Mouse (Mus musculus) layer of hippocampus, postnatal 25 days (tissue): Measurements from ENCODE around the gene Capn8. TPM values are rescaled to one million over a fixed set of nuclear protein-coding genes. Genes with fewer than 3 reads are reported as not detected.
A peak's percentile ranks its signal among the peaks of the same experiment; 100 is the strongest.

ENCODE experiments used
- DNase-seq, 2 experiments: peaks; one replicate each; pipeline ENCODE4 v3.0.0; 2022; ENCODE audit warnings: mixed read lengths in 2 of 2, low spot score in 1 of 2; ENCODE audit errors: extremely low spot score in 1 of 2
- total RNA-seq, 2 experiments: library from RNA; stranded (reverse); gene quantifications; 2 replicates each; pipeline ENCODE4 v1.2.3; 2021

The Capn8 gene
- not detected for total RNA-seq

DNA sequence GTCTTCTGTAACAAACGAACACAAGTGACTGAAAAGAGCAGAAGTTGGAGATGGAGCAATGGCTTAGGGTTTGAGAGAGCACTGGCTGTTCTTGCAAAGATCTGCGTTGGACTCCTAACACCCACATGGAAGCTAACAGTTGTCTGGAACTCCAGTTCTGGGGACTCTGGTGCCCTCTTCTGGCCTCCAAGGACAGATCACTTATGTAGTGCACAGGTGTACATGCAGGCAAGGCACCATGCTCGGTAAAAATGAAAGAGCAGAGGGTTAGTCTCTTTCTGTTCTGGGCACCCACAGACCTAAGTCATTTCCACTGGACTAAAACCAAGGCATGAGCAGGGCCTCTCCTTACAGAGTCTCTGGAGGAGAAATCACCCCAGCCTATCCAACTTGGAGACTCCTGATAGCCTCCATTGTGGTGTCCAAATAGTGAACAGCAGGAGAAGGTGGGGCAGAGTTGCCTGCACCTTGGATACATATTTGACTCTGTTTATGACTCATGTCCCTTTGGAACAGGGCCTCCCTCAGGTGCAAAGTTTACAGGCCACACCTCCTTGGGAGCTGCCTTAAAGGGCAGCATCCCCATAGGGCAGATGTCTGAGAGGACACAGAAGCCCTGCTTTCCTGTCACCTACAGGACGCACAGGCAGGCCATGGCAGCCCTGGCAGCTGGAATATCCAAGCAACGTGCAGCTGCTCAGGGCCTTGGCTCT lies at the start of gene Capn8:
Capn8 (plus strand) TSS at position 600 of the 713 bp plus-strand sequence.
- DNase-seq: no peak

DNA sequence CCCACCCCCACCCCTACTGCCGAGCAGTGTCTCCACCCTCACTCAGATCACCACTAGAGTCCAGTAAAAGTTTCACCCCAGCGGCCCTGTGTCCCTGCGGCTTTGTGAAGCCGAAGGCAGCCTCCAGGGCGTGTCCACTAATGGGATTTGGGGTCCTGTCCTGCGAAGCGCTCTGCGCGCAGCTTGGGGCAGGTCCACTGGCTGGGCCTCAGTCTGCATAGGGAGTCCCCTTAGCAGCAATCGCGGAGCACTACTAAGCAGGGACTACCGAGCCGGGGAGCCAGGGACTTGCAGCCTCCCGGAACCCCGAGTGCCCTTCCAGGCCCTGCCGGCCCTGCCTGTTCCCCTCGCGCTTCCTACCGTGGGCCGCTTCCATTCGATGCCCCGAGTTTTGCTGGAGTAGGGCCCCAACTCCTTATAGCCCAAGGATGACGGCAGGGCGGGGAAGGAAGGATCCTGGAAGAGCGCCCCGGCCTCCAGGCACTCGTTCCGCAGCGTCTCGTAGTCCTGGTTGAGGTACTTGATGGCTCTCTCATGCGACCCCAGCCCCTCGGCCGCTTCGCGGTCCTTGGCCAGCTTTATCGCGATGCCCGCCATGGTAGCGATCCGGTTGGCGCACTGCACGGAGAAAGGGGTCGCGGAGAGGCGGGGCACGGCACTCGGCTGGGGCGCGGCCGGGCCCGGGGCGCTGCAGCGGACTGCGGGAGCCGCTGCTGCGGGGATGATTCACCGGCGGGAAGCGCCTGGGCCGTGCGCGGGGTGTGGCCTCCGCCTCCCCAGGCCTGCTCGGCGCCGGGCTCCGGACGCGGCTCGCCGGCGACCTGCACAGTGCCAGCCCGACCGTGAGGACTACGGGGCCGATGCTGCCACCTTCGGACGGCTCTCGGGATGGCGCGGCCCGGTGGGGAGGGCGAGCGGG lies 47.8 kb upstream of the Capn8 start, which contains the start of gene Capn2:
Capn2 (minus strand) TSS at position 851 of the 919 bp plus-strand sequence.
- DNase-seq: peak; percentile 68 to 76

DNA sequence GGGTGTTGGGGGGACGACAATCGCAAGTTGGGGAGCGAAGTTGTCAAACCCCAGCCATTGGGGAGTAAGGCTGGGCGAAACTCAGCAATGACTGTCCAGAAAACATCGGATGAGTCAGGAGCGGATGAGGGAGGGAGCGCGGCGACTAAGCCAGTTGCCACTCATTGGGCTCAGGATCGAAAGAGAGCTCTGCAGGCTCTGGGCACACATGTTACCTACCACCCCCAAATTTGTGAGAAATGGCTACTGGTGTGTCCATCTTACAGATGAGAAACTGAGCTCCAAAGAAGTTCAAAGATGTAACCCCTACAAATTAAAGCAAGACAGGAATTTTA lies 47.2 kb upstream of the Capn8 start:
- DNase-seq: no peak

- DNase-seq: no peak
These were observed 46.6 kb upstream of the Capn8 start for GRCm38 (mm10) chr1:182518143-182518680.

DNA sequence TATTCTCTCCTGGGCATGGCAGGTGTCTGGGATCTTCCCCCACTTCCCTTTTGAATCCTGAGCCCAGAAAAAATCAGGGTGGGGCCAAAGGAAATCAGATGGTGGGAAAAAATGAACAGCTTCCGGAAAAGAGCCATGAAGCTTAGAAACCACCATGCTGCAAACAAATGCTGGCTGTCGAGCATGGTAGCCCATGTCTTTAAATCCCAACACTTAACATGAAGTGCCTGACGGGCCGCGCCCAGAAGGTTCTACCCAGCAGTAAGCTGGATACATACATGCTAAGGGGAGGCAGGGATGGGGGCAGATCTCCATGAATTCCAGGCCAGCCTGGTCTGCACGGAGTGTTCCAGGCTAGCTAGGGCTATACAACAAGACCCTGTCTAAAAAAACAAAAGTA lies 46.0 kb upstream of the Capn8 start:
- DNase-seq: no peak

- DNase-seq: no peak
These were observed 45.5 kb upstream of the Capn8 start for GRCm38 (mm10) chr1:182519341-182519740.

DNA sequence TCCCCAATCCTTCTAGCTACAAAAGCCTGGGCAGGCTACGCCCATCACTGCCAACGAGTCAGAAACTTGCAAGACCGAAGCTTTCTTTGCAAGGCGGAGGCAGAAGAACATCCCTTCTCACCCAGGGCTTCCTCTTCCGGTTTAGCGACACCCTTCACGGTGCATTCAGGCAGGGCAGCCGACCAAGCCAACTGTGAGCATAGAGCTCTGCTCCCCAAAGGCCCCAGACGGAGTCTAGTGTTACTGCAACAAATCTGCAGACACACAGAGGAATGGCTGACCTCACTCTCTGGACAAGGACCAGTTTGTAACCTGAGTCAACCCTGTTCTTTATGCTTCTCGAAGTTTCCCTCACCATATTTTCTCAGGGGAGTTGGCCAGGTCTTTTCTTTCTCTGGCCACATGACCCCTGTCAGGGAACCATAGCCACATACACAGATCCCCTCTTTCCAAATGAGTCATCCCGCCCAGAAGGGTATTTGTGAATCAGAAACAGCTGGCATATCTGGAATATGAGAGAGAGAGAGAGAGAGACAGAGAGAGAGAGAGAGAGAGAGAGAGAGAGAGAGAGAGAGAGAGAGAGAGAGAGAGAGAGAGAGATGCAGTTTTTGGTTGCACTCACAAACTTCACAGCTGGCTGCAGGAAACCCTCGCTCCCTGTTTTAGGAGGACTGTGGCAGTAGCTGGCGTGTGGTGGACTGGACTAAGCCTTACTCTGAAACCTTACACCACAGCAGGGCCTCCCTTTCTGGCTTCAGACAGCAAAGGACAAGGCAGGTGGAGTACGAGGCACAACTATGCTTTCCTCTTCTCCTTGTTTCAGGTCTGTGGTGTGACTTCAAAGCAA lies 44.5 kb upstream of the Capn8 start:
- DNase-seq: no peak

DNA sequence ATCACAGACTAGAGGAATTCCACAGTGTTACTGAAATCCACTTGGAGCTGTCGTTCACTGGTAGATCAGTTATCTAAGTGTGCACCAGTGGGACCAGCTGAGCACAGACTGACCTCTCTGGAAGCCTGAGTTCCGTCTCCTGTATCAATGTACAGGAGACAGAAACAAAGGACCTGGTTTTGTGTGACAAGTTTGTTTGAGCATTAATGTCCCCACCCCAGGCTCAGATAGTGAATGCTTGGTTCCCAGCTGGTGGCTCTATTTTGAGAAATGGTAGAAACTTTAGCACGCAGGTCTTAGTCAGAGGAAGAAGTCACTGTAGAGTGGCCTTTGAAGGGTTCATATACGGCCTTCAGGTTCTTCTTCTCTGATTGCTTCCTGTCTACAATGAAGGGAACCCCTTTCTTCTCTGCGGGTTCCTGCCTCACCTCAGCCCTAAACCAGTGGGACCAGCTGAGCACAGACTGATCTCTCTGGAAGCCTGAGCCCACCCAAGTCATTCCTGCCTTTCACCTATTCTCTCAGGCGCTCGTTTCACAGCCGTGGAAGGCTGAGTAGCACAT lies 43.8 kb upstream of the Capn8 start:
- no peak for DNase-seq

- DNase-seq: no peak
These were observed 41.8 kb upstream of the Capn8 start for GRCm38 (mm10) chr1:182522961-182523360.

DNA sequence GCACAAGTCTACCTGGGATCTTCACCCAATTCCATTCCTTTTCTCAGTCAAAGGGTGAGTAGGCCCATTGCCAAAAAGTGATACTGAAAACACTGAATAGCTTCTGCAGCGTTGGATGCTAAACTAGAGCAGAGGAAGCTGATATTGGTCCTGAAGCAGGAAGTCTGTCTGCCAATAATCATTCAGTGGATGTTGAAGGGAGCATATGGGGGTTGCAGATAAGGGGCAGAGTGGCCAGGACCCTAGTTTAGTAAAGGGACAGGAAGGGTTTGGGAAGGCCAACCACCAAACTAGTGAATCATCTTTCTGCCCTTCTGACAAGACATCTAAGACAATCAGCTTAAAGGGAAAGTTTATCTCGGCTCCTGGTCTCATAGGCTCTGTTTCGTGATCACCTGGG lies 41.1 kb upstream of the Capn8 start:
- DNase-seq: no peak

DNA sequence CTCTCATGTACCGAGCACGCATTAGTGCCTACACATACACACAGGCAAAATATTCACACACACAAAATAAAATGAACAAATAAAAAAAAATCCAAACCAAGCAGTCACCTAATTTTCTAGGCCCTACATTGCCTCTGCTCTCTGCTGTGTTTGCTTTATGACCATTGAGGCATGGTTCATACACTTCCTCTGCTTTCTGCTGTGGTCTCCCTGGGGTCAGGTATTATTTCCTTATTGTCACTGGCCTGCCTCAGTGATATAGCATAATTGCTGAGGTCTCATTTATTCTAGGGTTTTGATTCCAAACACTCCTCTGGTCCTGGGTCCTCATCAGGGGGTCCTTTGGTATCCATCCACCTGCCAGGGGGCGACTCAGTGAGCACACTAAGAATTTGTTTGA lies 39.2 kb upstream of the Capn8 start:
- no peak for DNase-seq

- DNase-seq: no peak
These were observed 37.5 kb upstream of the Capn8 start for GRCm38 (mm10) chr1:182527261-182527766.

DNA sequence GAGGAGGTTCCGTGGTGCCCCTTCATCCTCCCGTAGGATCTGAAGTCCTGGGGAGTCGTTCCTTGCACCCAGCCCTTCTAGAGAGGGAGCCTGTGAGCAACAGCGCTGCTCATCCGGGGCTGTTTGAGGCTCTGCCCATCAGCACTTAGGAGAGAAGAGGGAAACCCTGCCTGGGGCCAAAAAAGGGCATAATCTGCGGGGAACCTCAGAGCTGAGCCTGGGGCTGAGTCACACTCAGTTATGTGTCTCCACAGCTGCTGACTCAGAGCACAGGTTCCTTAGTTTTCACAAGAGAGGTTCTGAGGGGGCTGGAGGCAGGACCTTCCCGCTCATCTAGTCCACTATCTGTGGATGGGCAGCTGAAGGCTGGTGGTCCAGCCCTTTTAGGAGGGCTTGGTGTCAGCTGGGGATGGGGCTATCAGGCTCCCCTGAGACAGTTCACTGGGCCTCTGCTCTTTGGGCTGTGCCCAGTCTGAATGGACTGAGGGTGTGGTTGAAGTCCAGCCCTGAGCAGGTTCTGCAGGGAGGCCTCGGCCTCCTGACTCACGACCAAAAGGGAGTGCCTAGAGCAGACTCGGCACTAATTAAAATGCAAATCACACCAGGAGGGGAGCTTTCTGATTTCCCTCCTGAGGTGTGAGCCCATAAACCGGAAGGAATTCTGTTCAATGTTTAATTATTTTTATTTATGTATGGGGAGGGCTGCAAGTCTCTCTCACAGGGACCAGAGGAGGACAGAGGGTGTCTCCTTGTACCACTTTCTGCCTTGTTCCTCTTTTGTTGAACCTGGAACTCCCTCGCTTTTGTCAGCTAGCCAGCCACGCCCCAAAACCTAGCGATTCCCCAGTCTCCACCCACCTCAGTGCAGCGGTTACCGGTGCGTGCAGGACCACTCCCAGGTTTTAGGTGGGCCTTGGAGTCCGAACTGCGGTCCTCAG lies 36.6 kb upstream of the Capn8 start:
- no peak for DNase-seq

- no peak for DNase-seq
These were observed 31.2 kb upstream of the Capn8 start for GRCm38 (mm10) chr1:182533583-182533982.

GRCm38 (mm10) chr1:182535080-182535481 lies 29.7 kb upstream of the Capn8 start:
- no peak for DNase-seq

DNA sequence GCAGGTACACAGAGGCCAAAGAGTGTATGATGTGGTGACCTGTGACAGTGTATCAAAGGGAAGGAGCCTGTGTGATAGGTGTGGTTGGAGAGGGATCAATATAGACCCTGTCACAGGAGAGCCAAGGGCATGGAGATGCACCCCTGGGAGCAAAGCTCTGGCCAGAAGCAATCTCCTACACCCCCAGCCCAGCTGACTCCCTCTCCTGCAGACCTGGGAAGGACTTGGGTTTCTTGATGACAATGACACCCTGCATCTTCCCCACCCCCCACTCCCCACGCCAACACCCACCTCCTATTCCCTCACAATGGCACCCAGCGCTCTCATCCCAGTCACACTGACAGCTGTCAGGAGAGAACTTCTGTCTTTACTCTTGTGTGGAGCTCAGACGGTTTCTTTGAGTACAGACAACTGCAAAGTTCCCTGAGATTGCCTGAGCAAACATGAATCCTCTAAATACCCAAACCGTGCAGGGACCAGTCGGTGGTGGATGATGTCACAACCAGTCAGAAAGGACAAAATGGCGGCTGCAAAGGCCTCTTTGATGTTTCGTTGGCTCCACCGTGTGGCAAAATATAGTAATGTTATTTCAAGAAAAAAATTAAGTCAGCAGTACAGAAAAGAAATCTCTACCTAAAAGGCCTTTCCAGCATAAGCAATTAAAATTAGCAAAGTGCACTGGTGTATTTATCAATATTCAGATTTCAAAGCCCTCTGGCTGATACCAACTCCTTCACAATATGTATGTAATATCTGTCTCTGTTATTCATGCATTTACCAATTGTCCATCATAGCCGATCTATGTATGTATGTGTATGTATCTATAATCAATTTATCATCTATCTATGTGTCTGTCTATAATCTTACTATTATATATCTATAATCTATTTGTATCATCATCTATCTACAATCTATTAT lies 25.5 kb upstream of the Capn8 start:
- DNase-seq: peak; percentile 33 to 64

DNA sequence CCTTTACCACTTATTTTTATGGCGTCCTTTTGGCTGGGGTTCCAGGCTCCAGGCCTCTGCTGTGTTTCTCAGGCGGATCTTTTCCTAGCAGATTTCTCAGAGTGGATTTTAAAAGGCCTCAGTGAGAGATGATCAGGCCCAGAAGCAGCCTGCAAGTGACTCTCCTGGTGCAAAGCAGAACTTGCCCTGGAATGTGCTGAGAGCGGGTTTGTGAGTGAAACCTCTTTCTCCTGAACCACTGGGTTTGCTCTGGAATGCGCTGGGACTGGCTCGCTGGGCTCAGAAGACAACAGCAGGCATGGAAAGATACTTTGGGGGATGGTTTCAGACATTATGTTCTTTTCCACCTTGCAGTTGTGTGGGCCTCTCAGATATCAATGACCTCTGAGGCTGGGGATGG lies 22.7 kb upstream of the Capn8 start:
- no peak for DNase-seq

GRCm38 (mm10) chr1:182543136-182543535 lies 21.7 kb upstream of the Capn8 start:
- DNase-seq: no peak
